Mouse (Mus musculus) midbrain, embryonic 10.5 days (tissue): ENCODE results near the gene Sez6. TPM values are rescaled to one million over a fixed set of nuclear protein-coding genes. Genes with fewer than 3 reads are reported as not detected.

Source experiments
- DNase-seq: peaks from one replicate; pipeline ENCODE4 v3.0.0-alpha.2; 2017; ENCODE audit warnings: low spot score
- H3K27ac ChIP-seq: fragments of 300-500 bp; sonication (generic); replicated peaks from 2 replicates; pipeline ENCODE4 v1.5.1; 2016; ENCODE audit warnings: mild to moderate bottlenecking
- H3K27me3 ChIP-seq: fragments of 300-500 bp; sonication (generic); 2 replicates; pipeline ENCODE4 v1.6.1; 2016; ENCODE audit warnings: low read depth, mild to moderate bottlenecking; ENCODE audit not compliant: poor library complexity, severe bottlenecking
- H3K36me3 ChIP-seq: fragments of 300-500 bp; sonication (generic); 2 replicates; pipeline ENCODE4 v1.6.1; 2016; ENCODE audit warnings: mild to moderate bottlenecking, moderate library complexity
- H3K4me1 ChIP-seq: fragments of 300-500 bp; sonication (generic); 2 replicates; pipeline ENCODE4 v1.6.1; 2016
- H3K4me3 ChIP-seq: fragments of 300-500 bp; sonication (generic); 2 replicates; pipeline ENCODE4 v1.5.1; 2016; ENCODE audit warnings: mild to moderate bottlenecking, moderate library complexity
- H3K9me3 ChIP-seq: fragments of 300-500 bp; sonication (generic); replicated peaks from 2 replicates; pipeline ENCODE4 v1.6.1; 2016; ENCODE audit warnings: mild to moderate bottlenecking
- WGBS: fragments of 180-500 bp; shearing (Covaris S2); methylation state at CpG from one replicate; pipeline ENCODE4 v1.1.7; 2016; 5-methylcytosine and 5-hydroxymethylcytosine counted together
- polyA plus RNA-seq: library from polyadenylated mRNA; unstranded; fragments of >200 nt; fragmentation: Nextera tagmentation; extraction: Ambion mirVana; gene quantifications from 2 replicates; pipeline ENCODE4 v1.2.1, GENCODE M21; 2016

Sez6 gene
- polyA plus RNA-seq, 1 experiment from 2014 or later = 3.5 TPM

- no peak for DNase-seq
- WGBS = 70% methylated on average over 9 of the region's 9 CpGs
- H3K9me3 ChIP-seq = no peaks in the 10 kb centered on the region
- peaks cover 83% of the 10 kb centered on the region for H3K27me3 ChIP-seq
- H3K27ac ChIP-seq = 0 out of 2 replicates have a peak overlapping the region, but pooled peaks have one; percentile 0
- H3K36me3 ChIP-seq = no peaks in the 10 kb centered on the region
- no peak overlapping the region for H3K4me3 ChIP-seq
- peaks cover 36% of the 10 kb centered on the region for H3K4me1 ChIP-seq
Observed at GRCm38 (mm10) chr11:77960199-77960598, 29.6 kb downstream of the Sez6 start.

GRCm38 (mm10) chr11:77960898-77961297 lies 30.3 kb downstream of the Sez6 start:
- Histone ChIP-seq H3K9me3 (no peaks in the 10 kb centered on the region), H3K4me1 (peaks cover 43% of the 10 kb centered on the region), H3K27me3 (peaks cover 85% of the 10 kb centered on the region), H3K27ac (peak overlapping the region; percentile 0; the same call in 1 of the 2 replicates), H3K4me3 (no peak overlapping the region), H3K36me3 (no peaks in the 10 kb centered on the region)
- no peak for DNase-seq
- 61% methylated on average over 5 of the region's 5 CpGs for WGBS

DNA sequence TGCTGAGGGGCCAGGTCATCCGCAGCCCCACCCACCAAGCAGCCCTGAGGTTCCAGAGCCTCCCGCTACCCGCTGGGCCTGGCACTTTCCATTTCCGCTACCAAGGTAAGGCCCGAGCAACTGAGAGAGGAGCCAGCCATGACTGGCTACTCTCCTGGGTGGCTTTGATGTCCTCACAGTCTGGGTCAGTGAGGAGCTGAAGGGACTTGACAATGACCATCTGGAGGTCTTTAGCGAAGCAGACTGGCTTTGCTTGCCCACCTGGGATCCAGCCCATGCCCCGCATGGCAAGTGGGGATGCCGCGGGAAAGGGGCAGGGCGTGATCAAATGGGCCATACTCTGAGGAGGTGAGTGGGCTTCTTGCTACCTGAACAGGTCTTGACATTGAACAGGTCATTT lies 32.3 kb downstream of the Sez6 start:
- Histone ChIP-seq H3K27ac (peak overlapping the region; percentile 43; the same call in 1 of the 2 replicates), H3K4me3 (no peak overlapping the region), H3K9me3 (no peaks in the 10 kb centered on the region), H3K36me3 (no peaks in the 10 kb centered on the region), H3K4me1 (peaks cover 52% of the 10 kb centered on the region), H3K27me3 (peaks cover 79% of the 10 kb centered on the region)
- DNase-seq = no peak
- 93% methylated on average over 10 of the region's 10 CpGs for WGBS

DNA sequence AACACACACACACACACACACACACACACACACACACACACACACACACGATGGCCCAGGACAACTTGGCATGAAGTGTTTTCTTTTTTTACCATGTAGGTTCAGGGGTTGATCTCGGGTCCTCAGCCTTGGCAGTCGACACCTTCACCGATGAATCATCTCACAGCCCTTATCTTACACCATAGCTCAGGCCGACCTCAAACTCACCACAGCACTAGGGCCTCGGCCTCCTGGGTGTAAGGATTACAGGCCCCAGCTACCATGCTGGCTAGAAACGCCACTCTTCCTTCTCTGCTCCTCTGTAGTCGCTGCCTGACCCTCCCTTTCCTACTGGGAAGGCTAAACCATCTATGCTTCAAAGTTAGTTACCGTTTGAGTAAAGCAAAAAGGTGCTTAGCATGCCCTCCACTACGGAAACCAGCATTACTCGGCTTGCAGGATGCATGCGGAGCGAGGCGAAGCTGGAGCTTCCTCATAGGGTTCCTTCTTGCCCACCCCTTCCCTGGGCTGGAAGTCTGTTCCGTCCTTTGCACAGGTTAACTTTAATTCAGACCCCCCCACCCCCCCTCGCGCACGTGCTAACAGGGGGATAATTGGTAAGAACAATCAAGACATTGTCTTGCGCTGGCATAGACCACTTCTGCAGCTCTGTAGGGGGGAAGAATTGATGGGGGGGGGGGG lies 34.0 kb downstream of the Sez6 start:
- no peaks in the 10 kb centered on the region for H3K36me3 ChIP-seq
- peak; percentile 42 for DNase-seq
- peaks cover 72% of the 10 kb centered on the region for H3K27me3 ChIP-seq
- 9% methylated on average over 19 of the region's 19 CpGs for WGBS
- H3K4me3 ChIP-seq = peak overlapping the region; percentile 34
- H3K9me3 ChIP-seq = no peaks in the 10 kb centered on the region
- H3K27ac ChIP-seq = peak overlapping the region; percentile 91
- H3K4me1 ChIP-seq = peaks cover 44% of the 10 kb centered on the region

- WGBS = 8% methylated on average over 17 of the region's 17 CpGs
- Histone ChIP-seq H3K4me1 (peaks cover 38% of the 10 kb centered on the region), H3K4me3 (peak overlapping the region; percentile 34), H3K9me3 (no peaks in the 10 kb centered on the region), H3K27me3 (peaks cover 64% of the 10 kb centered on the region), H3K36me3 (no peaks in the 10 kb centered on the region), H3K27ac (peak overlapping the region; percentile 91)
- DNase-seq = peak; percentile 74
Observed at GRCm38 (mm10) chr11:77965101-77966036, 34.8 kb downstream of the Sez6 start.

- Histone ChIP-seq H3K4me3 (peak overlapping the region; percentile 34; the same call in 1 of the 2 replicates), H3K36me3 (no peaks in the 10 kb centered on the region), H3K4me1 (peaks cover 32% of the 10 kb centered on the region), H3K27ac (peak overlapping the region; percentile 91), H3K9me3 (no peaks in the 10 kb centered on the region), H3K27me3 (peaks cover 57% of the 10 kb centered on the region)
- WGBS = 60% methylated on average over 5 of the region's 5 CpGs
- no peak for DNase-seq
Observed at GRCm38 (mm10) chr11:77966037-77966391, 35.4 kb downstream of the Sez6 start.

GRCm38 (mm10) chr11:77967114-77967513 lies 36.5 kb downstream of the Sez6 start:
- peaks cover 28% of the 10 kb centered on the region for H3K4me1 ChIP-seq
- no peaks in the 10 kb centered on the region for H3K9me3 ChIP-seq
- peaks cover 50% of the 10 kb centered on the region for H3K27me3 ChIP-seq
- WGBS = 0% methylated on average over 4 of the region's 4 CpGs
- H3K4me3 ChIP-seq = no peak overlapping the region
- H3K27ac ChIP-seq = no peak overlapping the region
- H3K36me3 ChIP-seq = no peaks in the 10 kb centered on the region
- peak; percentile 79 for DNase-seq

DNA sequence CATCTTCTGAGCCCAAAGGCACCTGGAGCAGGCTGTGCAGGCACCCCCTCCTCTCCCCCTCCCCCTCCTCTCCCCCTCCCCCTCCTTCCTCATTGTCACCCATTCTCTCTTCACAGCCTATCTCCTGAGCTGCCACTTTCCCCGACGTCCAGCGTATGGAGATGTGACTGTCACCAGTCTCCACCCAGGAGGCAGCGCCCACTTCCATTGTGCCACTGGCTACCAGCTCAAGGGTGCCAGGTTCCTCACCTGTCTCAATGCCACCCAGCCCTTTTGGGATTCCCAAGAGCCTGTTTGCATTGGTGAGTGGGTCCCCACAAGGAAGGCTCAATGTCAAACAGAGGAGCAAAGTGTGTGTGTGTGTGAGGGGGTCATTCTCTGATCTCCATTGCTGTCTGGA lies 38.2 kb downstream of the Sez6 start:
- peaks cover 29% of the 10 kb centered on the region for H3K4me1 ChIP-seq
- no peak overlapping the region for H3K4me3 ChIP-seq
- peaks cover 51% of the 10 kb centered on the region for H3K27me3 ChIP-seq
- no peak for DNase-seq
- H3K27ac ChIP-seq = no peak overlapping the region
- WGBS = 81% methylated on average over 4 of the region's 4 CpGs
- no peaks in the 10 kb centered on the region for H3K36me3 ChIP-seq
- H3K9me3 ChIP-seq = no peaks in the 10 kb centered on the region

- Histone ChIP-seq H3K4me1 (peaks cover 17% of the 10 kb centered on the region), H3K36me3 (no peaks in the 10 kb centered on the region), H3K27ac (no peak overlapping the region), H3K4me3 (no peak overlapping the region), H3K27me3 (peaks cover 55% of the 10 kb centered on the region), H3K9me3 (no peaks in the 10 kb centered on the region)
- DNase-seq = no peak
- WGBS = 85% methylated on average over 6 of the region's 6 CpGs
Observed at GRCm38 (mm10) chr11:77970718-77971117, 40.1 kb downstream of the Sez6 start.

DNA sequence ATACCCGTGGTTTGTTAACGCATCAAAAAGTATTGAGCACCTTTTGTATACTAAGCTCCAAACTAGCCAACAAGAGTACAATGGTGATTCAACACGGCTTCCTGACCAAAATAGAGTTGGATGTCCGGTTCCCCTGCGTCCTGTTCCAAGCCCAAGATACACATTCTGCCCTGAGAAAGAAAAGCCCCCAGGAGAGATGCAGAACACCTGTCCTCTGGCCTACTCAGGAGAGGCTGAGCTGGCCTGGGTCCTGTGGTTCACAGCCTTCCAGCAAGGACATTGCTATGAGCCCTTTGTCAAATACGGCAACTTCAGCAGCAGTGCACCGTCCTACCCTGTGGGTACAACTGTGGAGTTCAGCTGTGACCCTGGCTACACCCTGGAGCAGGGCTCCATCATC lies 42.9 kb downstream of the Sez6 start:
- Histone ChIP-seq H3K4me3 (no peak overlapping the region), H3K27me3 (peaks cover 51% of the 10 kb centered on the region), H3K36me3 (no peaks in the 10 kb centered on the region), H3K9me3 (no peaks in the 10 kb centered on the region), H3K4me1 (peaks cover 15% of the 10 kb centered on the region), H3K27ac (no peak overlapping the region)
- WGBS = 87% methylated on average over 7 of the region's 7 CpGs
- no peak for DNase-seq

DNA sequence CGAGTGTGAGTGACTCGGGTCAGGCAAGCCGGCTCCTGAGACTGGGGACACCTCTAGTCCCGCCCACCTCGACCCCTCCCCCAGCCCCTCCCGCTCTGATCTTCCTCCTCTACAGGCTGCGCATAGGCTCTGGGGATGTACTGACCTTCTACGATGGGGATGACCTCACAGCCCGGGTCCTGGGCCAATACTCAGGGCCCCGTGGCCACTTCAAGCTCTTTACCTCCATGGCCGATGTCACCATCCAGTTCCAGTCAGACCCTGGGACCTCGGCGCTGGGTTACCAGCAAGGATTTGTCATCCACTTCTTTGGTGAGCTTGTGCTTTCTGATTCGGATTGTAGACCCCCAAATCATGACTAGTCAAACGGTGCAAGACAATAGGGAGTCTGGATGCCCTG lies 43.7 kb downstream of the Sez6 start:
- Histone ChIP-seq H3K4me3 (no peak overlapping the region), H3K27ac (no peak overlapping the region), H3K27me3 (peaks cover 48% of the 10 kb centered on the region), H3K9me3 (no peaks in the 10 kb centered on the region), H3K4me1 (peaks cover 15% of the 10 kb centered on the region), H3K36me3 (no peaks in the 10 kb centered on the region)
- no peak for DNase-seq
- WGBS = 53% methylated on average over 15 of the region's 15 CpGs

DNA sequence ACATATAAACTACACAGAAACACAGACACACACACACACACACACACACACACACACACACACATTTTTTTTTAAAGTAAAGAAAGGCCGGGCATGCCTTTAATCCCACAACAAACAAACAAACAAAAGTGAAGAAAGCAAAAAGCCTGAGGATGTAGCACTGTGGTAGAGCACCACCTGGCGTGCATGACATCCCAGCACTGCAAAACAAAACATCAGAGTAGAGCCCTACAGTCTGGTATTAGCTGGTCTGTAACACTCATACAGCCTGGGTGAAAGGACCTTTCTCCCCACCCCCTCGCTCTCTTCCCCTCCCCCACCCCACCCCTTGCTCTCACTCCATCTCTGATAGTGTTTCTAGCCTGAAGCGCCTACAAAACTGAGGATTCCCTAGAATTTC lies 45.3 kb downstream of the Sez6 start:
- DNase-seq = no peak
- peaks cover 23% of the 10 kb centered on the region for H3K4me1 ChIP-seq
- no peaks in the 10 kb centered on the region for H3K9me3 ChIP-seq
- WGBS = 39% methylated on average over 4 of the region's 4 CpGs
- peaks cover 48% of the 10 kb centered on the region for H3K27me3 ChIP-seq
- H3K36me3 ChIP-seq = no peaks in the 10 kb centered on the region
- H3K4me3 ChIP-seq = no peak overlapping the region
- no peak overlapping the region for H3K27ac ChIP-seq

- H3K9me3 ChIP-seq = no peaks in the 10 kb centered on the region
- no peak overlapping the region for H3K27ac ChIP-seq
- peaks cover 31% of the 10 kb centered on the region for H3K4me1 ChIP-seq
- no peak overlapping the region for H3K4me3 ChIP-seq
- WGBS = 85% methylated on average over 6 of the region's 6 CpGs
- H3K36me3 ChIP-seq = no peaks in the 10 kb centered on the region
- H3K27me3 ChIP-seq = peaks cover 33% of the 10 kb centered on the region
- no peak for DNase-seq
Observed at GRCm38 (mm10) chr11:77978161-77978560, 47.6 kb downstream of the Sez6 start.
